Comparison of ENCODE assay signal across 8 mouse cellular contexts in the genomic region with DNA sequence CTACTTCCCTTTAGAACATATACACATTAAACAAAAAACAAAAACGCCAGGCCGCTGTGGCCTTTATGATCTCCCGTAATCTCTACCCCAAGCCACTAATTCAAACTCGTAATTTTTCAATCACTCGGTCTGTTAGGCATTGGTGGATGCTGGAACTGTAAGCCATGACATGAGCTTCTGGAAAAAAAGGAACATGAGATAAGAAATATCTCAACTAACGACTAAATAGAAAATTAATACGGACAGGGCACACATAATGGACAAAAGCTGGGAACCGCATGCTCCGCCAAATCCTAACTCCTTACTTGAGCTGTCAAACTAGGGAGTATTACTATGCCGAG. TPM values are rescaled to one million over a fixed set of nuclear protein-coding genes. Genes with fewer than 3 reads are reported as not detected.
A peak's percentile ranks its signal among the peaks of the same experiment; 100 is the strongest.
DNase-seq lines count a peak whose midpoint lies in the region; ATAC-seq and TF ChIP-seq lines count a peak whose summit lies in the region.

No protein-coding gene starts in this region.

- no peak overlapping the region for H3K9ac ChIP-seq in limb, embryonic 12.5 days (replicated peaks)

- no peak for ATAC-seq in megakaryocyte, adult 5-6 weeks (ENCODE audit: poor library complexity, severe bottlenecking)
- no peak for ATAC-seq in limb, embryonic 12.5 days (ENCODE audit: insufficient number of reproducible peaks, insufficient read depth, low FRiP score, low TSS enrichment, low read depth)

- peaks cover 9% of the 10 kb centered on the region; the same call in 1 of the 2 replicates for H3K4me1 ChIP-seq in megakaryocyte, embryonic 14.5 days
- H3K4me1 ChIP-seq in forebrain, embryonic 10.5 days, result peaks cover 8% of the 10 kb centered on the region; the same call in 1 of the 2 replicates
- no peaks in the 10 kb centered on the region; the same call in 1 of the 2 replicates for H3K4me1 ChIP-seq in limb, embryonic 12.5 days (replicated peaks)
- H3K4me1 ChIP-seq in small intestine, adult 2 months (ENCODE audit: control insufficient read depth, insufficient read depth, insufficient read length, low read length), result no peaks in the 10 kb centered on the region

- peaks cover 2% of the 10 kb centered on the region for H3K27me3 ChIP-seq in megakaryocyte, embryonic 14.5 days (replicated peaks)
- no peaks in the 10 kb centered on the region for H3K27me3 ChIP-seq in forebrain, embryonic 10.5 days (ENCODE audit: poor library complexity, severe bottlenecking)
- no peaks in the 10 kb centered on the region for H3K27me3 ChIP-seq in limb, embryonic 12.5 days
- no peaks in the 10 kb centered on the region for H3K27me3 ChIP-seq in small intestine, adult 2 months (ENCODE audit: control insufficient read depth, insufficient read depth, low read length)

- TF ChIP-seq CTCF in small intestine, adult 2 months (IDR thresholded peaks at IDR 0.05; ENCODE audit: extremely low read depth, insufficient read length, insufficient replicate concordance, low read depth, low read length), result no peak

- H3K4me3 ChIP-seq in megakaryocyte, embryonic 14.5 days (replicated peaks), result peak overlapping the region; percentile 92
- peak overlapping the region; percentile 64 for H3K4me3 ChIP-seq in forebrain, embryonic 10.5 days
- peak overlapping the region; percentile 60 for H3K4me3 ChIP-seq in limb, embryonic 12.5 days (replicated peaks)
- peak overlapping the region; percentile 91 for H3K4me3 ChIP-seq in small intestine, adult 2 months (ENCODE audit: low read depth, low read length)

- no peak for TF ChIP-seq POLR2A in small intestine, adult 2 months (IDR thresholded peaks at IDR 0.05; ENCODE audit: low read depth, low read length)

- peak overlapping the region; percentile 39 for H3K4me2 ChIP-seq in limb, embryonic 12.5 days

- 51% methylated on average over 10 of the region's 10 CpGs for WGBS in forebrain, embryonic 10.5 days
- WGBS in limb, embryonic 12.5 days, result 43% methylated on average over 10 of the region's 10 CpGs
- 38% methylated on average over 10 of the region's 10 CpGs for WGBS in small intestine, adult 2 months

- H3K9me3 ChIP-seq in megakaryocyte, embryonic 14.5 days, result peaks cover 9% of the 10 kb centered on the region
- H3K9me3 ChIP-seq in forebrain, embryonic 10.5 days, result peaks cover 2% of the 10 kb centered on the region; the same call in 1 of the 2 replicates
- H3K9me3 ChIP-seq in limb, embryonic 12.5 days, result no peaks in the 10 kb centered on the region

- H3K27ac ChIP-seq in forebrain, embryonic 10.5 days, result peak overlapping the region; percentile 94
- peak overlapping the region; percentile 86; the same call in 1 of the 2 replicates for H3K27ac ChIP-seq in limb, embryonic 12.5 days
- H3K27ac ChIP-seq in small intestine, adult 2 months (ENCODE audit: insufficient read depth, low read depth, low read length), result peak overlapping the region; percentile 71

- H3K36me3 ChIP-seq in megakaryocyte, embryonic 14.5 days (replicated peaks; ENCODE audit: low read length), result no peaks in the 10 kb centered on the region
- H3K36me3 ChIP-seq in forebrain, embryonic 10.5 days (replicated peaks), result no peaks in the 10 kb centered on the region
- H3K36me3 ChIP-seq in limb, embryonic 12.5 days, result no peaks in the 10 kb centered on the region
- no peaks in the 10 kb centered on the region for H3K36me3 ChIP-seq in small intestine, adult 2 months (ENCODE audit: control insufficient read depth, insufficient read depth, low read length)

- DNase-seq in forebrain, embryonic 10.5 days (ENCODE audit: extremely low spot score, low spot score), result no peak
- no peak for DNase-seq in thymus, postnatal 4 days
- no peak for DNase-seq in cerebellum, adult 18-20 months
- DNase-seq in spleen, postnatal 14 days (ENCODE audit: low spot score in 2 of 2), result no peak

RNA-seq across cellular contexts. Expression of a gene that starts 8.4 kb away (rescaled TPM):
- 2.1 TPM in 1 of 2 replicates, not detected in the other for polyA plus RNA-seq in megakaryocyte, embryonic 14.5 days (2012; ENCODE audit: insufficient read depth, low replicate concordance)
- 68.9 and 69.2 TPM in 2 replicates for total RNA-seq in megakaryocyte, adult 5-6 weeks (2015)
- 83.1 and 88.2 TPM in 2 replicates for total RNA-seq in megakaryocyte, adult 5-6 weeks (2017)
- 76.0 and 79.7 TPM in 2 replicates for polyA plus RNA-seq in forebrain, embryonic 10.5 days (2016; fragmentation: Nextera tagmentation; extraction: Ambion mirVana)
- 98.1 and 102 TPM in 2 replicates for polyA plus RNA-seq in limb, embryonic 12.5 days (2016; fragmentation: Nextera tagmentation; extraction: Ambion mirVana)
- 0.39 and 1.0 TPM in 2 replicates for polyA plus RNA-seq in small intestine, adult 2 months (2012; rRNA removed)

Comparison
In these comparisons a context has a peak if more than half of its experiments do, and no peak if none do; other contexts are left out.
1. RNA of a gene that starts 8.4 kb away (polyA plus RNA-seq): 98.1 to 102 TPM in limb, embryonic 12.5 days and 76.0 to 79.7 TPM in forebrain, embryonic 10.5 days; 2.1 TPM in megakaryocyte, embryonic 14.5 days and 0.39 to 1.0 TPM in small intestine, adult 2 months; every median in the first group is over 10 times any median in the second.
2. Peak in every context shown above with its lines, with median percentiles within 50 percentile points of each other: H3K4me3 ChIP-seq and H3K27ac ChIP-seq.